Mouse (Mus musculus) G1E (cell line): ENCODE measurements around the gene Ssxb5.
"Not testable (repeated sequence)": the region's sequence is repeated elsewhere in the genome, so short reads cannot be mapped to it uniquely, and the experiment has no call there.

Experiments
- CTCF ChIP-seq: IDR thresholded peaks from 2 replicates; pipeline ENCODE4 v1.5.1; 2012; ENCODE audit warnings: low read depth, low read length, inconsistent platforms, mixed read lengths
- GATA1 ChIP-seq: IDR thresholded peaks from 2 replicates; pipeline ENCODE4 v1.6.1; 2012; ENCODE audit warnings: borderline replicate concordance, low read length, inconsistent platforms, mixed read lengths

GRCm38 (mm10) chrX:8803391-8803790 lies at the start of gene Ssxb5:
- not testable (repeated sequence) for TF ChIP-seq GATA1, CTCF
